Mouse (Mus musculus): Measurements from ENCODE around the gene Myo1b. TPM values are rescaled to one million over a fixed set of nuclear protein-coding genes. Genes with fewer than 3 reads are reported as not detected.

The Myo1b gene
- polyA plus RNA-seq, 1 experiment from 2014 or later: 80.4 TPM

GRCm38 (mm10) chr1:51862828-51863421 lies 52.9 kb downstream of the Myo1b start:
- H3K27ac ChIP-seq (ENCODE audit: low read length): no peak overlapping the region

GRCm38 (mm10) chr1:51860837-51861236 lies 55.0 kb downstream of the Myo1b start:
- H3K36me3 ChIP-seq (ENCODE audit: control insufficient read depth, insufficient read depth, low read length): 0 out of 2 replicates have a peak, but pooled peaks cover 7% of the 10 kb centered on the region
- no peak for ATAC-seq (ENCODE audit: low read depth)
- no peaks in the 10 kb centered on the region for H3K27me3 ChIP-seq (ENCODE audit: control insufficient read depth, insufficient read depth, low read depth, low read length)
- H3K27ac ChIP-seq (ENCODE audit: low read length): no peak overlapping the region
- no peak overlapping the region for H3K4me2 ChIP-seq (ENCODE audit: low read depth, low read length)
- no peaks in the 10 kb centered on the region for H3K9me3 ChIP-seq (ENCODE audit: control insufficient read depth, low read length)
- H3K4me3 ChIP-seq (ENCODE audit: low read length): no peak overlapping the region
- 83% methylated on average over 10 of the region's 10 CpGs for WGBS
- H3K9ac ChIP-seq (ENCODE audit: low read length): no peak overlapping the region
- peaks cover 29% of the 10 kb centered on the region for H3K4me1 ChIP-seq (replicated peaks; ENCODE audit: control insufficient read depth, insufficient read depth, low read length)

More at GRCm38 (mm10) chr1:51862828-51863421, 52.9 kb downstream of the Myo1b start:
- WGBS: 58% methylated on average over 8 of the region's 8 CpGs
- Histone ChIP-seq H3K4me2 (ENCODE audit: low read depth, low read length) (no peak overlapping the region), H3K4me1 (replicated peaks; ENCODE audit: control insufficient read depth, insufficient read depth, low read length) (peaks cover 13% of the 10 kb centered on the region), H3K36me3 (ENCODE audit: control insufficient read depth, insufficient read depth, low read length) (0 out of 2 replicates have a peak, but pooled peaks cover 7% of the 10 kb centered on the region), H3K4me3 (ENCODE audit: low read length) (no peak overlapping the region), H3K9me3 (ENCODE audit: control insufficient read depth, low read length) (no peaks in the 10 kb centered on the region), H3K27me3 (ENCODE audit: control insufficient read depth, insufficient read depth, low read depth, low read length) (no peaks in the 10 kb centered on the region), H3K9ac (ENCODE audit: low read length) (no peak overlapping the region)
- no peak for ATAC-seq (ENCODE audit: low read depth)

- H3K27me3 ChIP-seq (ENCODE audit: control insufficient read depth, insufficient read depth, low read depth, low read length): no peaks in the 10 kb centered on the region
- no peak overlapping the region for H3K27ac ChIP-seq (ENCODE audit: low read length)
- H3K4me3 ChIP-seq (ENCODE audit: low read length): no peak overlapping the region
- no peaks in the 10 kb centered on the region for H3K9me3 ChIP-seq (ENCODE audit: control insufficient read depth, low read length)
- 0 out of 2 replicates have a peak, but pooled peaks cover 6% of the 10 kb centered on the region for H3K36me3 ChIP-seq (ENCODE audit: control insufficient read depth, insufficient read depth, low read length)
- H3K9ac ChIP-seq (ENCODE audit: low read length): no peak overlapping the region
- H3K4me2 ChIP-seq (ENCODE audit: low read depth, low read length): no peak overlapping the region
- peaks cover 26% of the 10 kb centered on the region for H3K4me1 ChIP-seq (replicated peaks; ENCODE audit: control insufficient read depth, insufficient read depth, low read length)
- ATAC-seq (ENCODE audit: low read depth): no peak
- 59% methylated on average over 4 of the region's 4 CpGs for WGBS
Observed at GRCm38 (mm10) chr1:51856946-51857345, 58.9 kb downstream of the Myo1b start.

- Histone ChIP-seq H3K4me2 (ENCODE audit: low read depth, low read length) (peak overlapping the region; percentile 19; the same call in 1 of the 2 replicates), H3K27me3 (ENCODE audit: control insufficient read depth, insufficient read depth, low read depth, low read length) (no peaks in the 10 kb centered on the region), H3K27ac (ENCODE audit: low read length) (0 out of 2 replicates have a peak overlapping the region, but pooled peaks have one; percentile 28), H3K36me3 (ENCODE audit: control insufficient read depth, insufficient read depth, low read length) (0 out of 2 replicates have a peak, but pooled peaks cover 6% of the 10 kb centered on the region), H3K9me3 (ENCODE audit: control insufficient read depth, low read length) (no peaks in the 10 kb centered on the region), H3K4me1 (replicated peaks; ENCODE audit: control insufficient read depth, insufficient read depth, low read length) (peaks cover 26% of the 10 kb centered on the region), H3K9ac (ENCODE audit: low read length) (no peak overlapping the region), H3K4me3 (ENCODE audit: low read length) (no peak overlapping the region)
- ATAC-seq (ENCODE audit: low read depth): peak; percentile 21
- WGBS: 47% methylated on average over 11 of the region's 11 CpGs
Observed at GRCm38 (mm10) chr1:51856245-51856915, 59.5 kb downstream of the Myo1b start.

GRCm38 (mm10) chr1:51855541-51856244 lies 60.2 kb downstream of the Myo1b start:
- Histone ChIP-seq H3K27me3 (ENCODE audit: control insufficient read depth, insufficient read depth, low read depth, low read length) (no peaks in the 10 kb centered on the region), H3K4me2 (ENCODE audit: low read depth, low read length) (peak overlapping the region; percentile 19; the same call in 1 of the 2 replicates), H3K4me3 (ENCODE audit: low read length) (no peak overlapping the region), H3K4me1 (replicated peaks; ENCODE audit: control insufficient read depth, insufficient read depth, low read length) (peaks cover 26% of the 10 kb centered on the region), H3K9me3 (ENCODE audit: control insufficient read depth, low read length) (no peaks in the 10 kb centered on the region), H3K27ac (ENCODE audit: low read length) (0 out of 2 replicates have a peak overlapping the region, but pooled peaks have one; percentile 28), H3K9ac (ENCODE audit: low read length) (no peak overlapping the region), H3K36me3 (ENCODE audit: control insufficient read depth, insufficient read depth, low read length) (0 out of 2 replicates have a peak, but pooled peaks cover 5% of the 10 kb centered on the region)
- WGBS: 34% methylated on average over 10 of the region's 10 CpGs
- ATAC-seq (ENCODE audit: low read depth): no peak

- Histone ChIP-seq H3K9ac (ENCODE audit: low read length) (no peak overlapping the region), H3K27me3 (ENCODE audit: control insufficient read depth, insufficient read depth, low read depth, low read length) (no peaks in the 10 kb centered on the region), H3K4me1 (replicated peaks; ENCODE audit: control insufficient read depth, insufficient read depth, low read length) (peaks cover 30% of the 10 kb centered on the region), H3K36me3 (ENCODE audit: control insufficient read depth, insufficient read depth, low read length) (0 out of 2 replicates have a peak, but pooled peaks cover 2% of the 10 kb centered on the region), H3K9me3 (ENCODE audit: control insufficient read depth, low read length) (no peaks in the 10 kb centered on the region), H3K4me2 (ENCODE audit: low read depth, low read length) (no peak overlapping the region), H3K27ac (ENCODE audit: low read length) (no peak overlapping the region), H3K4me3 (ENCODE audit: low read length) (no peak overlapping the region)
- ATAC-seq (ENCODE audit: low read depth): peak; percentile 35; the same call in 1 of the 2 replicates
- WGBS: 52% methylated on average over 5 of the region's 5 CpGs
Observed at GRCm38 (mm10) chr1:51852314-51852713, 63.6 kb downstream of the Myo1b start.

GRCm38 (mm10) chr1:51849570-51850211 lies 66.2 kb downstream of the Myo1b start:
- H3K9me3 ChIP-seq (ENCODE audit: control insufficient read depth, low read length): no peaks in the 10 kb centered on the region
- H3K9ac ChIP-seq (ENCODE audit: low read length): no peak overlapping the region
- peak; percentile 51; the same call in 1 of the 2 replicates for ATAC-seq (ENCODE audit: low read depth)
- 0 out of 2 replicates have a peak, but pooled peaks cover 2% of the 10 kb centered on the region for H3K36me3 ChIP-seq (ENCODE audit: control insufficient read depth, insufficient read depth, low read length)
- H3K27ac ChIP-seq (ENCODE audit: low read length): peak overlapping the region; percentile 67
- H3K4me3 ChIP-seq (ENCODE audit: low read length): no peak overlapping the region
- peaks cover 11% of the 10 kb centered on the region; the same call in 1 of the 2 replicates for H3K4me1 ChIP-seq (replicated peaks; ENCODE audit: control insufficient read depth, insufficient read depth, low read length)
- WGBS: 27% methylated on average over 8 of the region's 8 CpGs
- no peaks in the 10 kb centered on the region for H3K27me3 ChIP-seq (ENCODE audit: control insufficient read depth, insufficient read depth, low read depth, low read length)
- no peak overlapping the region for H3K4me2 ChIP-seq (ENCODE audit: low read depth, low read length)

GRCm38 (mm10) chr1:51845264-51846036 lies 70.4 kb downstream of the Myo1b start:
- Histone ChIP-seq H3K27ac (ENCODE audit: low read length) (no peak overlapping the region), H3K4me2 (ENCODE audit: low read depth, low read length) (no peak overlapping the region), H3K9me3 (ENCODE audit: control insufficient read depth, low read length) (no peaks in the 10 kb centered on the region), H3K4me3 (ENCODE audit: low read length) (no peak overlapping the region), H3K4me1 (replicated peaks; ENCODE audit: control insufficient read depth, insufficient read depth, low read length) (peaks cover 10% of the 10 kb centered on the region; the same call in 1 of the 2 replicates), H3K9ac (ENCODE audit: low read length) (no peak overlapping the region), H3K27me3 (ENCODE audit: control insufficient read depth, insufficient read depth, low read depth, low read length) (no peaks in the 10 kb centered on the region), H3K36me3 (ENCODE audit: control insufficient read depth, insufficient read depth, low read length) (no peaks in the 10 kb centered on the region)
- ATAC-seq (ENCODE audit: low read depth): no peak
- 78% methylated on average over 2 of the region's 2 CpGs for WGBS

All from lung, embryonic 16.5 days (tissue).